Mouse (Mus musculus) R1 (cell line): ENCODE measurements around the gene Cpeb3.
A peak's percentile ranks its signal among the peaks of the same experiment; 100 is the strongest.

Source experiments
- DNase-seq: peaks from one replicate; pipeline ENCODE4 v3.0.0-alpha.2; 2018; ENCODE audit warnings: low read depth, low spot score

Cpeb3 gene

DNA sequence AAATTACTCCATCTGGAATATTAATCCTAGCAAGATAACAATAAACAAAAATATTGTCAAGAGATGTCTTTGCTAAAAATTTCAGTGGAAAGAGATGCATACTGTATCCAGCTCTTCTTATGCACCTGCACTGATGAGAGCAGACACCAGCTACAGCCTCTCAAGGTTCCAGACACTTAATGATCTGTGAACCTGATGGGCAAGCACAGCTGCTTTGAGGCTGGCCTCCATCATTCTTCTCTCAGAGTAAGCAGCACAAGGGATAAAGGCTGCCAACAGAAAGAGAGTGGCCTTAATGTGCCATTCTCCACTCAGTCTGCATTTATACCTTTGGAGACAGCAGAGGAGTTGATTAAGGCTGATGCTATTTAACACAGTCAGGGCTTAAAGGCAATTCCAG lies 167.5 kb downstream of the Cpeb3 start:
- no peak for DNase-seq

DNA sequence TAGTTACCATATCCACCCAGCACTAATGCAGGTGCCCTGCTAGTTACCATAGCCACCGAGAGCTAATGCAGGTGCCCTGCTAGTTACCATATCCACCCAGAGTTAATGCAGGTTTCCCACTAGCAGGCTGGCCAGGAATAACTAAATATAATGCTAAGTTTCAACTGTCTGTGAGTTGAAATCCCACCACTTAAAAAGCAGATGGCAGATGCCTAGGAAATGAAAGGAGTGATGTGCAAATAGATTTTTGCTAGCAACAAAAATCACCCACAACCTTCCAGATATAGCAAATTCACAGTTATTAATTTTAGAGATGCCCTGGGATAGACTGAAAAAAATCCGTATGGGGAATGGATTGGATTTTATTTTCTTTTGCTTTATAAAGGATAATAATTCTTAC lies 176.0 kb downstream of the Cpeb3 start:
- no peak for DNase-seq

GRCm38 (mm10) chr19:37031446-37031845 lies 177.0 kb downstream of the Cpeb3 start:
- DNase-seq, result no peak

GRCm38 (mm10) chr19:37029771-37030170 lies 178.6 kb downstream of the Cpeb3 start:
- no peak for DNase-seq

- DNase-seq, result peak; percentile 24
These were observed 182.0 kb downstream of the Cpeb3 start for GRCm38 (mm10) chr19:37026408-37026807.

DNA sequence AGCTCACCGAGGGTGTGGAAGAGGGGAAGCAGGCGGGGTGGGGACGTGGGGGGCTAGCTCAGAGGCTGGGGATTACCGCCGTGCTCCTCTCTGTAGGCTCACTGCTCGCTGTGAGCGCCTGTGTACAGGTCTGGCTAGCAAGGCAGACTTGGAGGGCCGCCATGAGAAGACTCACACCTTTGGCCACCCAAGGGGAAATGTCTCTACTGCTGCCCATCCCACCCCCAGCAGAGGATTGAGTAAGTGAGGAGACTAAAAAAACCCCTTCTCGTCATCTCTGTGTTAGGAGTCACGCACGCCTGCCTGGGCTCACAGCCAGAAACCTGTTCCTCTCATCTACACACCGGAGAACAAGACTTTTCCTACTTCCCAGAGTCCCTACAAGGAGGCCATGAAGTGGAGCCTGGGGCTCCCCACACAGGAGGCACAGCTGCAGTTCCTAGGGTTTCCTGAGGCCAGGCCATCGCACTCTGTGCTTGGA lies 182.5 kb downstream of the Cpeb3 start:
- peak; percentile 12 for DNase-seq

DNA sequence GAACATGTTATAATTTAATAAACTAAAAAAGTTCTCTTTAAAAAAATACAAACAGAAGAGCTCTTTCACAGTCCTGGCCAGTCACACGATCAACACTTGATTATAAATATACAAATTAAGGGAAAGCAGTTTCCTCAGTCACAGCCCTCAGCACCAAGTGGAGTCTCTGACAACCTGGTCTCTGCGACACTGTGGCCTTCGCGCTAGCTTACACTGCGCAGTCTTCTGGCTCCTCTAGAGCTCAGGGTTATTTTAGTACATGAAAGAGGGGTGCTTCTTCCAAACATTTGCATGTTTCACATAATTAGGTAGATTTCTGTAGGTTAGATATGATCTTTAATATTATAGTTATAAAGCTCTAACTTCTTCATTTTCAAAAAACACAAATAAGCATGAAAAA lies 186.3 kb downstream of the Cpeb3 start:
- no peak for DNase-seq

DNA sequence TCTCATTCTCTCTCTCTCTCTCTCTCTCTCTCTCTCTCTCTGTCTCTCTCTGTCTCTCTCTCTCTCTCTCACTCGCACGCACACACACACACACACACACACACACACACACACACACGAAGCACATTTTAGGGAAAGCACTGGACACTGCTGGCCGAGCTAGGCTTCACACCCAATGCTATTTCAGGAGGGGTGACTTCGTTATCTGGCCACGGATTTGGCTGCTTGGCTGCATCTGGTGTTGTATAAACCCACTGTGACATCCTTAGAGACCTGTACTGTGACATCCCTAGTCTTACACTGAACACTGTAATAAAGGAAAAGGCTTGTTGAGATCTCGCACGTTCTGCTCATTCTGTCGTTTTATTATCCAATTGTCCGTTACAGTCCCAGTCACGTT lies 187.4 kb downstream of the Cpeb3 start:
- DNase-seq, result no peak

- DNase-seq, result no peak
These were observed 187.9 kb downstream of the Cpeb3 start for GRCm38 (mm10) chr19:37020531-37020930.

GRCm38 (mm10) chr19:37018931-37019330 lies 189.5 kb downstream of the Cpeb3 start:
- peak; percentile 57 for DNase-seq

- peak; percentile 93 for DNase-seq
These were observed 190.0 kb downstream of the Cpeb3 start for GRCm38 (mm10) chr19:37018411-37018810.

GRCm38 (mm10) chr19:37016890-37017289 lies 191.5 kb downstream of the Cpeb3 start:
- peak; percentile 40 for DNase-seq

DNA sequence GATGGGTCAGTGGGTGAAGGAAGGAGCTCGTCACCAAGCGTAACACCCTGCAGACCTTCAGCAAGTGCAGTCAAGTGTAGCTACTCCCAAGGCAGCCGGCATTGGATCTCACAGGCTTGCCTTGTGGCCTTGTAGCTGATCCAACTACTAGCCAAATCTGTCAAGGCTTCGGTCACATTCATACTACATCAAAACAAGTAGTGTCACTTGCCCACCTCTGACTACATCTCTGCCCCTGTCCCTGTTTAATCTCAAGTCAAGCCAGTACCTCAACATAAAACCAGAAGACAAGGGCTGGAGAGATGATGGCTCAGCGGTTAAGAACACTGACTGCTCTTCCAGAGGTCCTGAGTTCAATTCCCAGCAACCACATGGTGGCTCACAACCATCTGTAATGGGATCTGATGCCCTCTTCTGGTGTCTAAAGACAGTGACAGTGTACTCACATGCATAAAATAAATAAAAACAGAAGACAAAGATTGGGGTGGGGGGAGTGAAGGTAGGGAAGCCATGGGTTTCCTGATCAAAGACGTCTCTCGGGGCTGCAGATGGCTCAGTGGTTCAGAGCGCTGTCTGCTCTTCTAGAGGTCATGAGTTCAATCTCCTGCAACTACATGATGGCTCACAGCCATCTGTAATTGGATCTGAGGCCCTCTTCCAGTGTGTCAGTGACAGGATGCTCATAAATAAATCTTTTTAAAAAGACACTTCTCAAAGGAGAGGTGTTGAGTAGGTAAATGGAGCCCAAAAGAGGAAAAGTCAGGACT lies 194.0 kb downstream of the Cpeb3 start:
- peak; percentile 17 for DNase-seq

DNA sequence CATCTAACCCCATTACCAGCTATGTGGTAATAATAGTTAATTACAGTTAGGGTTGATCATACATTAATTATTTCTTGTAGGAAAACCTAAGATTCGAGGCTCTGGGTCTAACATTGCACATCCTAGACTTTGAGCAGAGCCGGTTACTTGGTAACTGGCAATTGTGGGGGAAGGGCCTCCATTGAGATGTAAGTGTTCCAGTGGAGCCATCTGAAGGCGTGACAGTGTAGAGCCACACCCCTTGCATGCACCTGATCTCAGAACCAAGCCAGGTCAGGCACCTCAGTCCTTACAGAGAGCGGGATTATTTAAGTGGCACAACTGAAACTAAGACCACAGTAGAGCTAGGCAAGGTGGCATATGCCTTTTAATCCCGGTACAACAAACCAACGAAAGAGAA lies 194.9 kb downstream of the Cpeb3 start:
- peak; percentile 92 for DNase-seq

GRCm38 (mm10) chr19:37009878-37010281 lies 198.5 kb downstream of the Cpeb3 start:
- no peak for DNase-seq

GRCm38 (mm10) chr19:37004557-37004956 lies 203.8 kb downstream of the Cpeb3 start:
- peak; percentile 20 for DNase-seq
